Mouse (Mus musculus) E14TG2a.4 (cell line): ENCODE measurements at regions not wholly inside any gene's neighbourhood (a gene's known extent, or its start where the extent isn't known, plus 50 kb on each side); places are given as distances from the start of the nearest gene placed in this dataset.

ENCODE experiments used
- H3K27me3 ChIP-seq: 2 replicates; pipeline ENCODE4 v1.6.1; 2014; ENCODE audit warnings: low read length, control low read depth; ENCODE audit not compliant: insufficient read depth
- H3K36me3 ChIP-seq: 2 replicates; pipeline ENCODE4 v1.6.1; 2014; ENCODE audit warnings: low read length, control low read depth; ENCODE audit not compliant: insufficient read depth
- H3K4me1 ChIP-seq: replicated peaks from 2 replicates; pipeline ENCODE4 v1.6.1; 2014; ENCODE audit warnings: low read depth, low read length, control low read depth
- H3K4me3 ChIP-seq: replicated peaks from 2 replicates; pipeline ENCODE4 v1.5.1; 2014; ENCODE audit warnings: mild to moderate bottlenecking, low read length
- H3K9me3 ChIP-seq: 2 replicates; pipeline ENCODE4 v1.6.1; 2014; ENCODE audit warnings: low read length, control low read depth
- CTCF ChIP-seq: conservative IDR thresholded peaks from 2 replicates; pipeline ENCODE4 v1.5.1; 2014; ENCODE audit warnings: low read length
- NANOG ChIP-seq: IDR thresholded peaks from 2 replicates; pipeline ENCODE4 v1.6.1; 2014; ENCODE audit warnings: borderline replicate concordance, low read length, mixed read lengths
- POU5F1 ChIP-seq: IDR thresholded peaks from 2 replicates; pipeline ENCODE4 v1.6.1; 2014; ENCODE audit warnings: low read length, borderline replicate concordance

GRCm38 (mm10) chr17:84083307-84084263, 104.2 kb downstream of the Zfp36l2 start:
- Histone ChIP-seq H3K4me1 (peaks cover 33% of the 10 kb centered on the region), H3K9me3 (no peaks in the 10 kb centered on the region), H3K4me3 (no peak overlapping the region), H3K36me3 (no peaks in the 10 kb centered on the region), H3K27me3 (peaks cover 12% of the 10 kb centered on the region; the same call in 1 of the 2 replicates)
- TF ChIP-seq NANOG (no peak), CTCF (no peak), POU5F1 (no peak)

GRCm38 (mm10) chr17:84082571-84082970, 105.2 kb downstream of the Zfp36l2 start:
- TF ChIP-seq POU5F1: no peak
- TF ChIP-seq CTCF: no peak
- TF ChIP-seq NANOG: no peak
- H3K36me3 ChIP-seq: no peaks in the 10 kb centered on the region
- no peaks in the 10 kb centered on the region for H3K9me3 ChIP-seq
- no peak overlapping the region for H3K4me3 ChIP-seq
- peaks cover 12% of the 10 kb centered on the region; the same call in 1 of the 2 replicates for H3K27me3 ChIP-seq
- H3K4me1 ChIP-seq: peaks cover 33% of the 10 kb centered on the region

- TF ChIP-seq NANOG: no peak
- TF ChIP-seq POU5F1: no peak
- Histone ChIP-seq H3K4me1 (peaks cover 33% of the 10 kb centered on the region), H3K9me3 (no peaks in the 10 kb centered on the region), H3K4me3 (no peak overlapping the region), H3K36me3 (no peaks in the 10 kb centered on the region), H3K27me3 (peaks cover 12% of the 10 kb centered on the region; the same call in 1 of the 2 replicates)
Observed at GRCm38 (mm10) chr17:84081751-84082352, 105.9 kb downstream of the Zfp36l2 start.

GRCm38 (mm10) chr17:84075081-84075938, 112.4 kb downstream of the Zfp36l2 start:
- H3K36me3 ChIP-seq: no peaks in the 10 kb centered on the region
- H3K4me1 ChIP-seq: peaks cover 3% of the 10 kb centered on the region; the same call in 1 of the 2 replicates
- H3K9me3 ChIP-seq: peaks cover 8% of the 10 kb centered on the region
- no peak overlapping the region for H3K4me3 ChIP-seq
- TF ChIP-seq POU5F1 (no peak), NANOG (no peak), CTCF (no peak)
- peaks cover 21% of the 10 kb centered on the region for H3K27me3 ChIP-seq

GRCm38 (mm10) chr17:84074000-84074782, 113.6 kb downstream of the Zfp36l2 start:
- TF ChIP-seq NANOG (no peak), POU5F1 (no peak), CTCF (no peak)
- Histone ChIP-seq H3K27me3 (peaks cover 21% of the 10 kb centered on the region), H3K4me1 (0 out of 2 replicates have a peak, but pooled peaks cover 3% of the 10 kb centered on the region), H3K36me3 (no peaks in the 10 kb centered on the region), H3K9me3 (peaks cover 8% of the 10 kb centered on the region), H3K4me3 (no peak overlapping the region)

- Histone ChIP-seq H3K4me1 (peaks cover 8% of the 10 kb centered on the region), H3K27me3 (peaks cover 36% of the 10 kb centered on the region), H3K36me3 (no peaks in the 10 kb centered on the region), H3K9me3 (peaks cover 8% of the 10 kb centered on the region), H3K4me3 (no peak overlapping the region)
- TF ChIP-seq NANOG (no peak), POU5F1 (no peak), CTCF (no peak)
Observed at GRCm38 (mm10) chr17:84072426-84073030, 115.2 kb downstream of the Zfp36l2 start.

GRCm38 (mm10) chr17:84071855-84072254, 115.9 kb downstream of the Zfp36l2 start:
- H3K27me3 ChIP-seq: peaks cover 41% of the 10 kb centered on the region
- no peak for TF ChIP-seq POU5F1
- H3K9me3 ChIP-seq: peaks cover 8% of the 10 kb centered on the region
- H3K36me3 ChIP-seq: no peaks in the 10 kb centered on the region
- no peak overlapping the region for H3K4me3 ChIP-seq
- H3K4me1 ChIP-seq: peaks cover 15% of the 10 kb centered on the region
